Mouse (Mus musculus): ENCODE data around the gene Ovgp1.
A peak's percentile ranks its signal among the peaks of the same experiment; 100 is the strongest.
"Not testable (repeated sequence)": the region's sequence is repeated elsewhere in the genome, so short reads cannot be mapped to it uniquely, and the experiment has no call there.

The Ovgp1 gene

GRCm38 (mm10) chr3:105994730-105995129 lies 21.2 kb downstream of the Ovgp1 start:
- DNase-seq (ENCODE audit: low spot score in 2 of 2): no peak

GRCm38 (mm10) chr3:106000707-106001375 lies 27.3 kb downstream of the Ovgp1 start:
- DNase-seq (ENCODE audit: low spot score in 2 of 2): no peak

- peak in 1 of 2 experiments; percentile 13 for DNase-seq (ENCODE audit: low spot score in 2 of 2)
These were observed 28.2 kb downstream of the Ovgp1 start for GRCm38 (mm10) chr3:106001416-106002370.

- DNase-seq (ENCODE audit: low spot score in 2 of 2): not testable (repeated sequence)
These were observed 29.8 kb downstream of the Ovgp1 start for GRCm38 (mm10) chr3:106003360-106003759.

GRCm38 (mm10) chr3:106014546-106014945 lies 41.0 kb downstream of the Ovgp1 start, which contains the start of gene Pifo:
Pifo (minus strand) TSS chr3:106014646.
- no peak for DNase-seq (ENCODE audit: low spot score in 2 of 2)

GRCm38 (mm10) chr3:106021840-106022239 lies 48.3 kb downstream of the Ovgp1 start:
- DNase-seq (ENCODE audit: low spot score in 2 of 2): no peak

- DNase-seq (ENCODE audit: low spot score in 2 of 2): no peak
These were observed 50.6 kb downstream of the Ovgp1 start for GRCm38 (mm10) chr3:106024135-106024534.

- DNase-seq (ENCODE audit: low spot score in 2 of 2): no peak
These were observed 59.3 kb downstream of the Ovgp1 start, which contains the start of gene Chil5 for GRCm38 (mm10) chr3:106032781-106033180. Chil5 (minus strand) TSS chr3:106032814.

All from spleen, postnatal 14 days (tissue).